Mouse (Mus musculus) midbrain, embryonic 14.5 days (tissue): ENCODE results near the gene Psmd9. TPM values are rescaled to one million over a fixed set of nuclear protein-coding genes. Genes with fewer than 3 reads are reported as not detected.

Experiments
- ATAC-seq: fragments of 200-750 bp; cut with Nextera tagmentation; 2 replicates; pipeline ENCODE4 v1.8.0; 2017; ENCODE audit warnings: moderate number of reproducible peaks, moderate library complexity; ENCODE audit not compliant: low FRiP score, low TSS enrichment
- DNase-seq: peaks from one replicate; pipeline ENCODE4 v3.0.0-alpha.2; 2015
- H3K27ac ChIP-seq: fragments of 300-500 bp; sonication (generic); replicated peaks from 2 replicates; pipeline ENCODE4 v1.5.1; 2014; ENCODE audit warnings: mild to moderate bottlenecking, low read depth, low read length, moderate library complexity
- H3K27me3 ChIP-seq: fragments of 300-500 bp; sonication (generic); 2 replicates; pipeline ENCODE4 v1.6.1; 2014; ENCODE audit warnings: low read length, control low read depth, mixed read lengths; ENCODE audit not compliant: control insufficient read depth, insufficient read depth
- H3K36me3 ChIP-seq: fragments of 300-500 bp; sonication (generic); 2 replicates; pipeline ENCODE4 v1.6.1; 2014; ENCODE audit warnings: low read length, control low read depth; ENCODE audit not compliant: control insufficient read depth, insufficient read depth
- H3K4me1 ChIP-seq: fragments of 300-500 bp; sonication (generic); 2 replicates; pipeline ENCODE4 v1.6.1; 2014; ENCODE audit warnings: mild to moderate bottlenecking, antibody characterized with exemption, low read length, control low read depth; ENCODE audit not compliant: control insufficient read depth, insufficient read depth
- H3K4me2 ChIP-seq: fragments of 300-500 bp; sonication (generic); 2 replicates; pipeline ENCODE4 v1.6.1; 2014; ENCODE audit warnings: mild to moderate bottlenecking, low read length, moderate library complexity
- H3K4me3 ChIP-seq: fragments of 300-500 bp; sonication (generic); replicated peaks from 2 replicates; pipeline ENCODE4 v1.5.1; 2014; ENCODE audit warnings: low read depth, low read length
- H3K9ac ChIP-seq: fragments of 300-500 bp; sonication (generic); replicated peaks from 2 replicates; pipeline ENCODE4 v1.6.1; 2014; ENCODE audit warnings: mild to moderate bottlenecking, low read length, moderate library complexity
- H3K9me3 ChIP-seq: fragments of 300-500 bp; sonication (generic); 2 replicates; pipeline ENCODE4 v1.6.1; 2016; ENCODE audit warnings: low read length, control low read depth, mixed read lengths; ENCODE audit not compliant: control insufficient read depth
- WGBS: fragments of 180-500 bp; shearing (Covaris S2); extraction: QIAGEN DNeasy Blood & Tissue Kit; methylation state at CpG from one replicate; pipeline ENCODE4 v1.1.7; 2014; 5-methylcytosine and 5-hydroxymethylcytosine counted together
- polyA plus RNA-seq: library from polyadenylated mRNA; unstranded; fragments of >200 nt; fragmentation: Nextera tagmentation; extraction: Ambion mirVana; gene quantifications from 2 replicates; pipeline ENCODE4 v1.2.1, GENCODE M21; 2014

Gene Psmd9
- polyA plus RNA-seq, 1 experiment from 2014 or later: 51.3 TPM

GRCm38 (mm10) chr5:123256841-123257755 is 87.9 kb downstream of the Psmd9 start:
- WGBS: 28% methylated on average over 23 of the region's 23 CpGs
- ATAC-seq: no peak
- Histone ChIP-seq H3K36me3 (no peaks in the 10 kb centered on the region), H3K4me3 (no peak overlapping the region), H3K9ac (no peak overlapping the region), H3K27ac (peak overlapping the region; percentile 6; the same call in 1 of the 2 replicates), H3K9me3 (no peaks in the 10 kb centered on the region), H3K4me1 (peaks cover 5% of the 10 kb centered on the region; the same call in 1 of the 2 replicates), H3K27me3 (no peaks in the 10 kb centered on the region), H3K4me2 (peak overlapping the region; percentile 18; the same call in 1 of the 2 replicates)
- DNase-seq: peak; percentile 63

- DNase-seq: peak; percentile 67
- H3K9me3 ChIP-seq: no peaks in the 10 kb centered on the region
- H3K4me1 ChIP-seq: peaks cover 4% of the 10 kb centered on the region; the same call in 1 of the 2 replicates
- no peak overlapping the region for H3K27ac ChIP-seq
- no peaks in the 10 kb centered on the region for H3K36me3 ChIP-seq
- H3K27me3 ChIP-seq: no peaks in the 10 kb centered on the region
- no peak overlapping the region for H3K4me2 ChIP-seq
- 52% methylated on average over 5 of the region's 5 CpGs for WGBS
- no peak overlapping the region for H3K9ac ChIP-seq
- no peak for ATAC-seq
- H3K4me3 ChIP-seq: no peak overlapping the region
Measured at GRCm38 (mm10) chr5:123258990-123259389, 89.8 kb downstream of the Psmd9 start.

- H3K27me3 ChIP-seq: no peaks in the 10 kb centered on the region
- ATAC-seq: no peak
- H3K4me3 ChIP-seq: no peak overlapping the region
- no peak overlapping the region for H3K27ac ChIP-seq
- WGBS: 78% methylated on average over 8 of the region's 8 CpGs
- peaks cover 4% of the 10 kb centered on the region; the same call in 1 of the 2 replicates for H3K4me1 ChIP-seq
- H3K4me2 ChIP-seq: no peak overlapping the region
- no peak for DNase-seq
- H3K9me3 ChIP-seq: no peaks in the 10 kb centered on the region
- H3K36me3 ChIP-seq: no peaks in the 10 kb centered on the region
- no peak overlapping the region for H3K9ac ChIP-seq
Measured at GRCm38 (mm10) chr5:123260698-123261097, 91.5 kb downstream of the Psmd9 start.

- H3K4me1 ChIP-seq: no peaks in the 10 kb centered on the region
- H3K9ac ChIP-seq: no peak overlapping the region
- no peaks in the 10 kb centered on the region for H3K36me3 ChIP-seq
- ATAC-seq (no peak), DNase-seq (no peak)
- no peak overlapping the region for H3K27ac ChIP-seq
- H3K27me3 ChIP-seq: no peaks in the 10 kb centered on the region
- 88% methylated on average over 3 of the region's 3 CpGs for WGBS
- no peak overlapping the region for H3K4me2 ChIP-seq
- no peaks in the 10 kb centered on the region for H3K9me3 ChIP-seq
- no peak overlapping the region for H3K4me3 ChIP-seq
Measured at GRCm38 (mm10) chr5:123266909-123267308, 97.7 kb downstream of the Psmd9 start.

GRCm38 (mm10) chr5:123268477-123269474 is 99.6 kb downstream of the Psmd9 start:
- Histone ChIP-seq H3K4me3 (no peak overlapping the region), H3K27me3 (no peaks in the 10 kb centered on the region), H3K9me3 (no peaks in the 10 kb centered on the region), H3K27ac (no peak overlapping the region), H3K4me1 (no peaks in the 10 kb centered on the region), H3K36me3 (no peaks in the 10 kb centered on the region), H3K9ac (no peak overlapping the region), H3K4me2 (no peak overlapping the region)
- WGBS: 84% methylated on average over 28 of the region's 28 CpGs
- ATAC-seq (no peak), DNase-seq (no peak)

- Histone ChIP-seq H3K9ac (no peak overlapping the region), H3K36me3 (no peaks in the 10 kb centered on the region), H3K4me3 (no peak overlapping the region), H3K4me1 (no peaks in the 10 kb centered on the region; the same call in 1 of the 2 replicates), H3K27me3 (no peaks in the 10 kb centered on the region), H3K27ac (no peak overlapping the region), H3K4me2 (no peak overlapping the region), H3K9me3 (no peaks in the 10 kb centered on the region)
- DNase-seq (no peak), ATAC-seq (no peak)
- 82% methylated on average over 11 of the region's 11 CpGs for WGBS
Measured at GRCm38 (mm10) chr5:123270917-123271316, 101.7 kb downstream of the Psmd9 start.

- H3K9me3 ChIP-seq: no peaks in the 10 kb centered on the region
- H3K9ac ChIP-seq: no peak overlapping the region
- no peak overlapping the region for H3K27ac ChIP-seq
- H3K4me2 ChIP-seq: no peak overlapping the region
- H3K4me1 ChIP-seq: peaks cover 14% of the 10 kb centered on the region
- no peaks in the 10 kb centered on the region for H3K27me3 ChIP-seq
- H3K36me3 ChIP-seq: no peaks in the 10 kb centered on the region
- 27% methylated on average over 5 of the region's 5 CpGs for WGBS
- ATAC-seq: peak; percentile 24; the same call in 1 of the 2 replicates
- peak; percentile 63 for DNase-seq
- no peak overlapping the region for H3K4me3 ChIP-seq
Measured at GRCm38 (mm10) chr5:123272927-123273326, 103.7 kb downstream of the Psmd9 start.

- DNase-seq: no peak
Measured at GRCm38 (mm10) chr5:123276636-123277341, 107.6 kb downstream of the Psmd9 start.

More at GRCm38 (mm10) chr5:123276636-123277341, 107.6 kb downstream of the Psmd9 start:
- Histone ChIP-seq H3K27me3 (no peaks in the 10 kb centered on the region), H3K4me1 (peaks cover 14% of the 10 kb centered on the region), H3K36me3 (no peaks in the 10 kb centered on the region), H3K4me2 (no peak overlapping the region), H3K9me3 (no peaks in the 10 kb centered on the region), H3K4me3 (no peak overlapping the region), H3K27ac (peak overlapping the region; percentile 26; the same call in 1 of the 2 replicates), H3K9ac (no peak overlapping the region)
- 69% methylated on average over 9 of the region's 9 CpGs for WGBS
- no peak for ATAC-seq
